Comparison of ENCODE assay signal across 10 mouse cellular contexts in the genomic region with DNA sequence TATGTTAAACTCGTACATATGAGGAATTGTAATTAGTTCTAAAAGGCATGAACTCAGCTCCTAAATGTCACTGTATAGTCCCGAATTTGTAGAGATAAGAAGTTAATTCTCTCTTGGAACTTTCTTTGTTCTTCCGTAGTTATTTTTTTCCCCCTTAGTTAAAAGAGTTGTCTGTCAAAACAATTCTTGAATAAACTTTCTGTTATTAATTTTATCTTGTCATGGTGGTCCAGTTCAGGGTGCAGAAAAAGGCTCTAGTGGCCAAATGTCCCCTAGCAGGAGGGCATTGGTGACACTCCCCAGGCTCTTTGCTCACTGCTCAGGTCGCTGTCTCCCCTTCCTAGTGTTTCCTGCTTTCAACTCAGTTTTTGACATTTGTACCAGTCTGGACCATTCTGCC. TPM values are rescaled to one million over a fixed set of nuclear protein-coding genes. Genes with fewer than 3 reads are reported as not detected.
A peak's percentile ranks its signal among the peaks of the same experiment; 100 is the strongest.
DNase-seq lines count a peak whose midpoint lies in the region; ATAC-seq and TF ChIP-seq lines count a peak whose summit lies in the region.
"Had no signal": no experiment of that assay in that cellular context is flagged by ENCODE, and none has a peak within 500 bp of the region (broad histone marks: within the 10 kb centered on the region; RNA-seq: fewer than 3 reads in every experiment).

No protein-coding gene starts in this region.

- TF ChIP-seq POLR2A in embryonic fibroblast, embryonic 13.5 days (IDR thresholded peaks at IDR 0.05; ENCODE audit: low read depth, low read length) = no peak
- TF ChIP-seq POLR2A in cerebellum, adult 2 months (IDR thresholded peaks at IDR 0.05; ENCODE audit: borderline replicate concordance, insufficient read depth, low read length) = no peak

- WGBS in kidney, postnatal 0 days = 12% methylated on average over 4 of the region's 4 CpGs
- 9% methylated on average over 4 of the region's 4 CpGs for WGBS in hindbrain, embryonic 12.5 days
- 5% methylated on average over 4 of the region's 4 CpGs for WGBS in neural tube, embryonic 12.5 days
- 11% methylated on average over 4 of the region's 4 CpGs for WGBS in cerebellum, adult 2 months

- peaks cover 20% of the 10 kb centered on the region for H3K36me3 ChIP-seq in kidney, postnatal 0 days (ENCODE audit: insufficient read depth, low read length)
- H3K36me3 ChIP-seq in hindbrain, embryonic 12.5 days = no peaks in the 10 kb centered on the region
- peaks cover 25% of the 10 kb centered on the region for H3K36me3 ChIP-seq in neural tube, embryonic 12.5 days

- ATAC-seq in kidney, postnatal 0 days (replicated peaks; ENCODE audit: low FRiP score, low read depth) = no peak
- no peak for ATAC-seq in hindbrain, embryonic 12.5 days (ENCODE audit: low FRiP score)
- ATAC-seq in neural tube, embryonic 12.5 days (ENCODE audit: low FRiP score, low read depth) = no peak

- no peaks in the 10 kb centered on the region for H3K9me3 ChIP-seq in kidney, postnatal 0 days (replicated peaks; ENCODE audit: low read length)
- H3K9me3 ChIP-seq in hindbrain, embryonic 12.5 days (replicated peaks) = no peaks in the 10 kb centered on the region
- no peaks in the 10 kb centered on the region for H3K9me3 ChIP-seq in neural tube, embryonic 12.5 days

- no peak overlapping the region for H3K9ac ChIP-seq in kidney, postnatal 0 days (ENCODE audit: low read depth, low read length)
- no peak overlapping the region for H3K9ac ChIP-seq in hindbrain, embryonic 12.5 days
- H3K9ac ChIP-seq in neural tube, embryonic 12.5 days = peak overlapping the region; percentile 100

- H3K27me3 ChIP-seq in kidney, postnatal 0 days (ENCODE audit: insufficient read depth, low read length) = no peaks in the 10 kb centered on the region
- H3K27me3 ChIP-seq in hindbrain, embryonic 12.5 days = peaks cover 90% of the 10 kb centered on the region
- H3K27me3 ChIP-seq in neural tube, embryonic 12.5 days (replicated peaks) = no peaks in the 10 kb centered on the region
- peaks cover 13% of the 10 kb centered on the region; the same call in 1 of the 2 replicates for H3K27me3 ChIP-seq in cerebellum, adult 2 months (ENCODE audit: control insufficient read depth, insufficient read depth, low read length)

- TF ChIP-seq CTCF in kidney, postnatal 0 days (IDR thresholded peaks at IDR 0.05; ENCODE audit: low read depth) = no peak
- no peak for TF ChIP-seq CTCF in embryonic fibroblast, embryonic 13.5 days (IDR thresholded peaks at IDR 0.05; ENCODE audit: borderline replicate concordance, insufficient read depth, low read length)
- TF ChIP-seq CTCF in cerebellum, adult 2 months (IDR thresholded peaks at IDR 0.05; ENCODE audit: borderline replicate concordance, insufficient read depth, low read depth, low read length) = no peak

- no peak overlapping the region for H3K4me3 ChIP-seq in kidney, postnatal 0 days (replicated peaks; ENCODE audit: low read depth, low read length)
- H3K4me3 ChIP-seq in embryonic fibroblast, embryonic 13.5 days (ENCODE audit: insufficient read depth, low read length) = no peak overlapping the region
- peak overlapping the region; percentile 24 for H3K4me3 ChIP-seq in hindbrain, embryonic 12.5 days
- H3K4me3 ChIP-seq in neural tube, embryonic 12.5 days = peak overlapping the region; percentile 29
- no peak overlapping the region for H3K4me3 ChIP-seq in cerebellum, adult 2 months (replicated peaks; ENCODE audit: insufficient read depth, low read depth, low read length)
- H3K4me3 ChIP-seq: megakaryocyte, embryonic 14.5 days had no signal

- DNase-seq in kidney, postnatal 0 days (ENCODE audit: low spot score) = peak; percentile 64
- no peak for DNase-seq in kidney, adult 11 months
- DNase-seq in right cerebral cortex, adult 2 months (ENCODE audit: low spot score in 2 of 2) = no peak
- DNase-seq in cerebellum, adult 2 months = no peak
- DNase-seq: heart, adult 18-20 months had no signal

- H3K27ac ChIP-seq in kidney, postnatal 0 days = peak overlapping the region; percentile 98
- H3K27ac ChIP-seq in embryonic fibroblast, embryonic 13.5 days (ENCODE audit: insufficient read depth, low read length) = peak overlapping the region; percentile 43; the same call in 1 of the 2 replicates
- peak overlapping the region; percentile 96 for H3K27ac ChIP-seq in hindbrain, embryonic 12.5 days
- H3K27ac ChIP-seq in neural tube, embryonic 12.5 days = peak overlapping the region; percentile 92
- no peak overlapping the region for H3K27ac ChIP-seq in cerebellum, adult 2 months (ENCODE audit: insufficient read depth, low read length)

- peak overlapping the region; percentile 49 for H3K4me2 ChIP-seq in kidney, postnatal 0 days (ENCODE audit: low read length)
- H3K4me2 ChIP-seq in hindbrain, embryonic 12.5 days (replicated peaks) = peak overlapping the region; percentile 47
- peak overlapping the region; percentile 61 for H3K4me2 ChIP-seq in neural tube, embryonic 12.5 days (replicated peaks)

- H3K4me1 ChIP-seq in kidney, postnatal 0 days (replicated peaks; ENCODE audit: insufficient read depth, low read length) = peaks cover 57% of the 10 kb centered on the region
- peaks cover 4% of the 10 kb centered on the region; the same call in 1 of the 2 replicates for H3K4me1 ChIP-seq in embryonic fibroblast, embryonic 13.5 days (ENCODE audit: control insufficient read depth, insufficient read depth, low read length)
- H3K4me1 ChIP-seq in hindbrain, embryonic 12.5 days = peaks cover 46% of the 10 kb centered on the region
- H3K4me1 ChIP-seq in neural tube, embryonic 12.5 days = peaks cover 79% of the 10 kb centered on the region
- H3K4me1 ChIP-seq in cerebellum, adult 2 months (ENCODE audit: control insufficient read depth, insufficient read depth, low read length) = no peaks in the 10 kb centered on the region

RNA-seq across cellular contexts. Expression of a gene that starts 2.6 kb away (rescaled TPM):
- 38.0 and 42.3 TPM in 2 replicates for polyA plus RNA-seq in kidney, postnatal 0 days (2015; fragmentation: Nextera tagmentation; extraction: Ambion mirVana)
- 6.6 and 11.0 TPM in 2 replicates for polyA plus RNA-seq in embryonic fibroblast, embryonic 13.5 days (2011; ENCODE audit: insufficient read length, low read depth, missing spikeins)
- 58.2 and 73.9 TPM in 2 replicates for polyA plus RNA-seq in hindbrain, embryonic 12.5 days (2016; fragmentation: Nextera tagmentation; extraction: Ambion mirVana)
- polyA plus RNA-seq in neural tube, embryonic 12.5 days (2016; fragmentation: Nextera tagmentation; extraction: Ambion mirVana) = 109 and 119 TPM in 2 replicates
- polyA plus RNA-seq in cerebellum, adult 2 months (2012; rRNA removed) = 4.2 and 4.7 TPM in 2 replicates
- polyA plus RNA-seq: cortical plate, adult 2 months had no signal

RNA-seq across cellular contexts. Expression of a gene that starts 17.8 kb away (rescaled TPM):
- 0.13 and 0.37 TPM in 2 replicates for polyA plus RNA-seq in kidney, postnatal 0 days (2015; fragmentation: Nextera tagmentation; extraction: Ambion mirVana)
- polyA plus RNA-seq in embryonic fibroblast, embryonic 13.5 days (2011; ENCODE audit: insufficient read length, low read depth, missing spikeins) = not detected in 2 replicates
- 0.82 and 2.2 TPM in 2 replicates for polyA plus RNA-seq in hindbrain, embryonic 12.5 days (2016; fragmentation: Nextera tagmentation; extraction: Ambion mirVana)
- 8.1 and 8.8 TPM in 2 replicates for polyA plus RNA-seq in neural tube, embryonic 12.5 days (2016; fragmentation: Nextera tagmentation; extraction: Ambion mirVana)
- polyA plus RNA-seq in cerebellum, adult 2 months (2012; rRNA removed) = 0.06 TPM in 1 of 2 replicates, not detected in the other
- polyA plus RNA-seq: cortical plate, adult 2 months had no signal

RNA-seq across cellular contexts. Expression of a gene that starts 24.6 kb away (rescaled TPM):
- 3.9 and 4.2 TPM in 2 replicates for polyA plus RNA-seq in kidney, postnatal 0 days (2015; fragmentation: Nextera tagmentation; extraction: Ambion mirVana)
- 19.1 and 21.9 TPM in 2 replicates for polyA plus RNA-seq in embryonic fibroblast, embryonic 13.5 days (2011; ENCODE audit: insufficient read length, low read depth, missing spikeins)
- 15.3 and 19.3 TPM in 2 replicates for polyA plus RNA-seq in hindbrain, embryonic 12.5 days (2016; fragmentation: Nextera tagmentation; extraction: Ambion mirVana)
- 21.2 and 26.5 TPM in 2 replicates for polyA plus RNA-seq in neural tube, embryonic 12.5 days (2016; fragmentation: Nextera tagmentation; extraction: Ambion mirVana)
- 5.4 and 5.5 TPM in 2 replicates for polyA plus RNA-seq in cerebellum, adult 2 months (2012; rRNA removed)
- polyA plus RNA-seq: cortical plate, adult 2 months had no signal

RNA-seq across cellular contexts. Expression of a gene that starts 29.6 kb away (rescaled TPM):
- 3.6 and 3.8 TPM in 2 replicates for polyA plus RNA-seq in kidney, postnatal 0 days (2015; fragmentation: Nextera tagmentation; extraction: Ambion mirVana)
- 8.3 and 10.4 TPM in 2 replicates for polyA plus RNA-seq in embryonic fibroblast, embryonic 13.5 days (2011; ENCODE audit: insufficient read length, low read depth, missing spikeins)
- 7.7 and 8.1 TPM in 2 replicates for polyA plus RNA-seq in hindbrain, embryonic 12.5 days (2016; fragmentation: Nextera tagmentation; extraction: Ambion mirVana)
- 10.2 and 15.1 TPM in 2 replicates for polyA plus RNA-seq in neural tube, embryonic 12.5 days (2016; fragmentation: Nextera tagmentation; extraction: Ambion mirVana)
- polyA plus RNA-seq in cerebellum, adult 2 months (2012; rRNA removed) = 1.5 TPM in 2 replicates
- polyA plus RNA-seq: cortical plate, adult 2 months had no signal

RNA-seq across cellular contexts. Expression of a gene that starts 44.6 kb away (rescaled TPM):
- 10.2 and 12.9 TPM in 2 replicates for polyA plus RNA-seq in kidney, postnatal 0 days (2015; fragmentation: Nextera tagmentation; extraction: Ambion mirVana)
- 4.1 and 5.9 TPM in 2 replicates for polyA plus RNA-seq in embryonic fibroblast, embryonic 13.5 days (2011; ENCODE audit: insufficient read length, low read depth, missing spikeins)
- 74.3 and 126 TPM in 2 replicates for polyA plus RNA-seq in hindbrain, embryonic 12.5 days (2016; fragmentation: Nextera tagmentation; extraction: Ambion mirVana)
- polyA plus RNA-seq in neural tube, embryonic 12.5 days (2016; fragmentation: Nextera tagmentation; extraction: Ambion mirVana) = 79.2 and 94.7 TPM in 2 replicates
- polyA plus RNA-seq in cerebellum, adult 2 months (2012; rRNA removed) = 6.8 and 9.3 TPM in 2 replicates
- polyA plus RNA-seq: cortical plate, adult 2 months had no signal

Comparison
In these comparisons a context has a peak if more than half of its experiments do, and no peak if none do; other contexts are left out.
1. H3K4me3 ChIP-seq: peak in hindbrain, embryonic 12.5 days (single experiment) and neural tube, embryonic 12.5 days (single experiment); none in kidney, postnatal 0 days (single experiment), embryonic fibroblast, embryonic 13.5 days (single experiment) and cerebellum, adult 2 months (single experiment).
2. Peak in every context shown above with its lines, with median percentiles within 50 percentile points of each other: H3K4me2 ChIP-seq.